Mouse (Mus musculus): Measurements from ENCODE around the gene Skap1. TPM values are rescaled to one million over a fixed set of nuclear protein-coding genes. Genes with fewer than 3 reads are reported as not detected.

The Skap1 gene
- polyA plus RNA-seq, 1 experiment, result 3.0 TPM

DNA sequence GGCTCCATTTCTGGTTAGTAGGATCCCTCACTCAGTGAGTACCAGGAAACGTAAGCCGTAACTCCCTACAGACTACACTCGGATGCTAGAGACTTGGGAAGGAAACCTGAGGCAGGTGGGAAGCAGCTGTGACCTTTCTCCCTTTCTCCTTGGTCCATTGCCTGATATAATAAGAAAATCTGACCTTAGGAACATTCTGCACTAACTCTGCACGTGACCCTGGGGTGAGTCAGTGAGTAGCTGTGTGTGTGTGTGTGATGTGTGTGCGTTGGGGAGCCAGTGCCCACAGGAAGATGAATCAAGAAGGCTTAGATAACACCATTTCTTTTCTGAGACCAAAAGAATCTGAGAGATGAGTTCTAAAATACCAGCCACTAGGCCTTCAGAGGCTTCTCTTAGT lies 34.5 kb upstream of the Skap1 start:
- Histone ChIP-seq H3K4me3 (ENCODE audit: low read depth, low read length) (no peak overlapping the region), H3K4me1 (ENCODE audit: control insufficient read depth, insufficient read depth, insufficient read length, low read length) (no peaks in the 10 kb centered on the region), H3K27me3 (ENCODE audit: control insufficient read depth, insufficient read depth, low read length) (no peaks in the 10 kb centered on the region), H3K27ac (ENCODE audit: insufficient read depth, low read depth, low read length) (no peak overlapping the region), H3K36me3 (ENCODE audit: control insufficient read depth, insufficient read depth, low read length) (no peaks in the 10 kb centered on the region)
- TF ChIP-seq CTCF (IDR thresholded peaks at IDR 0.05; ENCODE audit: extremely low read depth, insufficient read length, insufficient replicate concordance, low read depth, low read length) (no peak), POLR2A (IDR thresholded peaks at IDR 0.05; ENCODE audit: low read depth, low read length) (no peak)
- WGBS, result 68% methylated on average over 5 of the region's 5 CpGs

DNA sequence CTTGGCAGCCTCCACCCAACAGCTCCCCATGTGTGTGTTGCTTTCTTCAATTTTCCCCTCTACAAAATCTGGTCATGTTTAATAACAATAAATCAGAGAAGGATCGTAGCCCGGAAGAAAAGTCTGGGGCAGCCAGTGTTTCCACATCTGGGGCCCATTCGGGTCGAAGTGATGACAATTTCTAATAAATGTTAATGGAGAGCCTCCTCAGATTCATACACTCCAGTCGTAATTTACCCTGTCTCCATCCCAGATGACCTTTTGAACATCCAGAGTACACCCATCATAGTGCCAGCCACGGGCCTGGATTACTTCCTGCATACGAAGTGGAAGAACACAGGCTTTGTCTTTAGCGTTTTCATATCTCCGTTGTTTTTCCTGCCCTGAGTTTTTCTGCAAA lies 32.5 kb upstream of the Skap1 start:
- Histone ChIP-seq H3K4me3 (ENCODE audit: low read depth, low read length) (no peak overlapping the region), H3K36me3 (ENCODE audit: control insufficient read depth, insufficient read depth, low read length) (no peaks in the 10 kb centered on the region), H3K4me1 (ENCODE audit: control insufficient read depth, insufficient read depth, insufficient read length, low read length) (no peaks in the 10 kb centered on the region), H3K27me3 (ENCODE audit: control insufficient read depth, insufficient read depth, low read length) (no peaks in the 10 kb centered on the region), H3K27ac (ENCODE audit: insufficient read depth, low read depth, low read length) (no peak overlapping the region)
- 59% methylated on average over 9 of the region's 9 CpGs for WGBS
- TF ChIP-seq POLR2A (IDR thresholded peaks at IDR 0.05; ENCODE audit: low read depth, low read length) (no peak), CTCF (IDR thresholded peaks at IDR 0.05; ENCODE audit: extremely low read depth, insufficient read length, insufficient replicate concordance, low read depth, low read length) (no peak)

DNA sequence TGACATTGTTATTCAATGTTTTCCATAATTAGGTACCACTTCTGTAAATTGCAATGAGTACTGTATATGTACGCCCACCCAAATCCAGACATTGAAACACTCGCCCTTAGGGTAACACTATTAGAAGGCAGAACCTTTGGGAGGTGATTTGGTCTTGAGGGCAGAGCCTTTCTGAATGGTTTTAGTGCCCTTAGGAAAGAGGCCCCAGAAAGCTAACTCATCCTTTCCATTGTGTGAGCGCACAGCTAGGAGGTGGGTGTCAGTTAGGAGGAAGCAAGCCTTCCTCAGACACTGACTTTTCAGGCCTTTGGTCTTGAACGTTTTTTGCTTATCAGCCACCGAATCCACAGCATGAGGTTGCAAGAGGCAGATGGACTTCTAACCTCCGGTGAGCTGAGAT lies 29.5 kb upstream of the Skap1 start:
- no peak for TF ChIP-seq POLR2A (IDR thresholded peaks at IDR 0.05; ENCODE audit: low read depth, low read length)
- no peak for TF ChIP-seq CTCF (IDR thresholded peaks at IDR 0.05; ENCODE audit: extremely low read depth, insufficient read length, insufficient replicate concordance, low read depth, low read length)
- no peaks in the 10 kb centered on the region for H3K36me3 ChIP-seq (ENCODE audit: control insufficient read depth, insufficient read depth, low read length)
- peaks cover 10% of the 10 kb centered on the region; the same call in 1 of the 2 replicates for H3K27me3 ChIP-seq (ENCODE audit: control insufficient read depth, insufficient read depth, low read length)
- H3K4me3 ChIP-seq (ENCODE audit: low read depth, low read length), result no peak overlapping the region
- WGBS, result 69% methylated on average over 6 of the region's 6 CpGs
- H3K4me1 ChIP-seq (ENCODE audit: control insufficient read depth, insufficient read depth, insufficient read length, low read length), result 0 out of 2 replicates have a peak, but pooled peaks cover 1% of the 10 kb centered on the region
- no peak overlapping the region for H3K27ac ChIP-seq (ENCODE audit: insufficient read depth, low read depth, low read length)

DNA sequence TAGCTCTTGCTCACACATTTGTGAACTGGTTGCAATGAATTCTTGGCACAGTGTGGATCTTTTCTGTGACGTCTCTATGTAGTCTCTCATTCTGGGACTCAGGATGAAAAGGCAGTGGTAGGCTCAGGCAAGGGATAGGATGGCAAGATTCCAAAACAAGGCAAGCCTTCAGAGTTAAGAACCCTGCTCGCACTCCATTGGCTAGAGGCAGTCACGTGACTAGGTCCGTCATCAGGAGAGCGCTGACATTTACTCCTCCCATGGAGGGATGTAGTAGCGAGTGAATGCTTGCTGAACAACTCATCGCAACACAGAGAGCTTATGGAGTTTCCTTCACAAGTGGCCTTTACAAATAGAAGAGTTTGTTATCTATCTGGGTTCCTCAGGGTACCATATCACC lies 27.9 kb upstream of the Skap1 start:
- Histone ChIP-seq H3K36me3 (ENCODE audit: control insufficient read depth, insufficient read depth, low read length) (no peaks in the 10 kb centered on the region), H3K4me1 (ENCODE audit: control insufficient read depth, insufficient read depth, insufficient read length, low read length) (0 out of 2 replicates have a peak, but pooled peaks cover 1% of the 10 kb centered on the region), H3K4me3 (ENCODE audit: low read depth, low read length) (no peak overlapping the region), H3K27ac (ENCODE audit: insufficient read depth, low read depth, low read length) (no peak overlapping the region), H3K27me3 (ENCODE audit: control insufficient read depth, insufficient read depth, low read length) (peaks cover 10% of the 10 kb centered on the region)
- TF ChIP-seq CTCF (IDR thresholded peaks at IDR 0.05; ENCODE audit: extremely low read depth, insufficient read length, insufficient replicate concordance, low read depth, low read length) (no peak), POLR2A (IDR thresholded peaks at IDR 0.05; ENCODE audit: low read depth, low read length) (no peak)
- 59% methylated on average over 7 of the region's 7 CpGs for WGBS

DNA sequence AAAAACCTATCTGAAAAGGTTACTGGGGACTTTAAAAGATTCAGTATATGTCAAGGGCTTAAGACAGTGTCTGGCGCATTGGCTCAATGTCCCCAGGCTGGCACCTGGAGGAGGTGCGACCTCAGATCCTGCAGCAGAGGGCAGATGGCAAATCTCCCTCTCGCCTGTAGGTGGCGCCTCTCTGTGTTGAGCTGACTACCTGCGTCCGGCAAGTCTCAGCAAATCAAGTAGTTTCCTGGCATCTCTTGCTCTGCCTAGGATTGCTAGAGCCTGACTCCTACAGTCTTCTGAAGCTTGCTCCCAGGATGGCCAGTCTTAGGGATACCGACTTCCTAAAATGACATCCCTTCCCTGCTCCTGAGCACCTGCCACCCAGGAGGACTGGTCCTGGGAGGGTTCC lies 25.6 kb upstream of the Skap1 start:
- no peak overlapping the region for H3K27ac ChIP-seq (ENCODE audit: insufficient read depth, low read depth, low read length)
- no peak overlapping the region for H3K4me3 ChIP-seq (ENCODE audit: low read depth, low read length)
- TF ChIP-seq CTCF (IDR thresholded peaks at IDR 0.05; ENCODE audit: extremely low read depth, insufficient read length, insufficient replicate concordance, low read depth, low read length) (peak; percentile 75), POLR2A (IDR thresholded peaks at IDR 0.05; ENCODE audit: low read depth, low read length) (no peak)
- WGBS, result 4% methylated on average over 7 of the region's 7 CpGs
- H3K36me3 ChIP-seq (ENCODE audit: control insufficient read depth, insufficient read depth, low read length), result no peaks in the 10 kb centered on the region
- H3K4me1 ChIP-seq (ENCODE audit: control insufficient read depth, insufficient read depth, insufficient read length, low read length), result 0 out of 2 replicates have a peak, but pooled peaks cover 1% of the 10 kb centered on the region
- peaks cover 10% of the 10 kb centered on the region for H3K27me3 ChIP-seq (ENCODE audit: control insufficient read depth, insufficient read depth, low read length)

DNA sequence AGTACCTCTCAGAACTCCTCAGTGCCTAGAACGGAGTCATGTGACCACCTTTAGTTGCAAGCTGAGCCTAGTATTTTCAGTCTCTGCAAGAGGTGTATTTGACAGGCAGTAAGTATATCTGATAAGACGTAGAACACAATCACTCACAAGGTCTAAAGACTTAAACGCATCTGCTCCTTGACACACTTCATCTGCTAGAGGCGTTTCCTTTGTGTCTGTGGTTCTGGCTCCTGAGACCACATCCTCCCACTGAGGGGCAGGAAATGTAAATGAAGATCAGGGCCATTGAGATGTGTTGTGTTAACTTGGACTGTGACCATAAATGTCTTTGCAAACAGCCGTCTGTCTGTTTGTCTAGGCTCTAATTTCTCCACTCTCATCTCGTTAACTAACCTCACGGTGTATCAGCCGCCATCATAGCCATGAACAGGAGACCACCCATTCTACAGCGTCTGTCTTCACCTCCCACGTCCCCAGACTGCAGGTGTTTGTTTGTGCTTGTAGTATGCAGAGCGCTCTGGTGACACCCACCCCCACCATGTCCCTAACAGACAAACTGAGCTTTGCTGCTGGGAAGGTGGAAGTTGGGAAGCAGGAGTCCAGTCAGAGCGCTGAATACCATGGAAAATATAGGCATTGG lies 22.7 kb upstream of the Skap1 start:
- TF ChIP-seq POLR2A (IDR thresholded peaks at IDR 0.05; ENCODE audit: low read depth, low read length) (no peak), CTCF (IDR thresholded peaks at IDR 0.05; ENCODE audit: extremely low read depth, insufficient read length, insufficient replicate concordance, low read depth, low read length) (no peak)
- Histone ChIP-seq H3K4me1 (ENCODE audit: control insufficient read depth, insufficient read depth, insufficient read length, low read length) (0 out of 2 replicates have a peak, but pooled peaks cover 1% of the 10 kb centered on the region), H3K27me3 (ENCODE audit: control insufficient read depth, insufficient read depth, low read length) (peaks cover 10% of the 10 kb centered on the region), H3K4me3 (ENCODE audit: low read depth, low read length) (no peak overlapping the region), H3K36me3 (ENCODE audit: control insufficient read depth, insufficient read depth, low read length) (no peaks in the 10 kb centered on the region), H3K27ac (ENCODE audit: insufficient read depth, low read depth, low read length) (peak overlapping the region; percentile 46; the same call in 1 of the 2 replicates)
- WGBS, result 45% methylated on average over 12 of the region's 12 CpGs

DNA sequence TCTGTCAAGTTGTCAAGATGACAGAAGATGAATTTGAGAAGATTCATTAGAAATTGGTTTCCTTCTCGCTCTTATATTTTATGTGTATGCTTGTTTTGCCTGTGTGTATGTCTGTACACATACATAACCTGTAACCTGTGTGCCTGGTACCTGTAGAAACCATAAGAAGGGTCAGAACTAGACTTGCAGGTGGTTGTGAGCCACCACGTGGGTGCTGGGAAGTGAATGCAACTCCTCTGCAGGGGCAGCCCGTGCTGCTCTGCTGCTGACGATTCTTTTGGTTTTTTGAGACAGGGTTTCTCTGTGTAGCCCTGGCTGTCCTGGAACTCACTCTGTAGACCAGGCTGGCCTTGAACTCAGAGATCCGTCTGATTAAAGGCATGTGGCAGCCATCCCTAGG lies 21.9 kb upstream of the Skap1 start:
- Histone ChIP-seq H3K27me3 (ENCODE audit: control insufficient read depth, insufficient read depth, low read length) (peaks cover 8% of the 10 kb centered on the region), H3K4me1 (ENCODE audit: control insufficient read depth, insufficient read depth, insufficient read length, low read length) (0 out of 2 replicates have a peak, but pooled peaks cover 1% of the 10 kb centered on the region), H3K27ac (ENCODE audit: insufficient read depth, low read depth, low read length) (no peak overlapping the region), H3K4me3 (ENCODE audit: low read depth, low read length) (no peak overlapping the region), H3K36me3 (ENCODE audit: control insufficient read depth, insufficient read depth, low read length) (no peaks in the 10 kb centered on the region)
- TF ChIP-seq CTCF (IDR thresholded peaks at IDR 0.05; ENCODE audit: extremely low read depth, insufficient read length, insufficient replicate concordance, low read depth, low read length) (no peak), POLR2A (IDR thresholded peaks at IDR 0.05; ENCODE audit: low read depth, low read length) (no peak)
- 74% methylated on average over 5 of the region's 5 CpGs for WGBS

Measured in small intestine, adult 2 months (tissue).